Mouse (Mus musculus) layer of hippocampus, postnatal 36 days (tissue): Measurements from ENCODE around the gene Jarid2. TPM values are rescaled to one million over a fixed set of nuclear protein-coding genes. Genes with fewer than 3 reads are reported as not detected.

Experiments
- DNase-seq, 2 experiments: peaks; one replicate each; pipeline ENCODE4 v3.0.0; 2022
- total RNA-seq, 2 experiments: library from RNA; stranded (reverse); gene quantifications; 2 replicates each; pipeline ENCODE4 v1.2.3; 2021

Gene Jarid2
- total RNA-seq, 2 experiments from 2014 or later: 29.8 to 34.0 TPM

- peak; percentile 74 for DNase-seq
These were observed 110.9 kb downstream of the Jarid2 start for GRCm38 (mm10) chr13:44839866-44840835.

GRCm38 (mm10) chr13:44851426-44851825 lies 122.2 kb downstream of the Jarid2 start:
- DNase-seq: no peak

GRCm38 (mm10) chr13:44852024-44852423 lies 122.8 kb downstream of the Jarid2 start:
- DNase-seq: no peak

- no peak for DNase-seq
These were observed 136.3 kb downstream of the Jarid2 start for GRCm38 (mm10) chr13:44865566-44865965.

DNA sequence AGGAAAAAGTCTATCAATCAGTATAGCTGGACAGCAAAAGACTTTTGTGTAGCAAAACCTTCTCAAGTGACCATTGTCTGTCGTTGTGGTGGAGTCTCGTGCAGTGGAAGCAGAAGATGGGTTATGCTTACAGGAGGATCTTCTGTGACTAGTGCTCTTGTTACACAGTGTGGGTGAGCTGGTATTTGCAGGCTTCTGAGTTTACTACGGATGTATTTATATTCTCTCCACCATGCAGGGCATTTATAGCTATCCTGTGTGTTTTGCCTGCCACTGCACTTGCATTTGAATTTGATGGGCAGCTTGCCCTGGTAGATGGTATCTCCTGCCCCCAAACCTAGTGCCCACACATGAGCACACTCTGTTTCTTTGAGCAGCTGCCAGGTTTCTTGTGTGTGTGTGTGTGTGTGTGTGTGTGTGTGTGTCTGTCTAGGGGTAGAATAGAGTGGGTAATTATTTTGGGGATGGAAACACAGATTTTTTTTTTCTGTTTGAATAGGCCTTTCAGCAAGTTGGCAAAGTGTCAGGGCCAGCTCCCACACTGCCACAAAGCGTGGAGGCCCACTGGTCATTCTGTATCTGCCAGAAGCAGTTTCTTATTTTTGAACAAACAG lies 138.9 kb downstream of the Jarid2 start:
- peak; percentile 20 to 38 for DNase-seq

- DNase-seq: peak; percentile 99 to 100
These were observed 140.3 kb downstream of the Jarid2 start for GRCm38 (mm10) chr13:44869418-44870119.

DNA sequence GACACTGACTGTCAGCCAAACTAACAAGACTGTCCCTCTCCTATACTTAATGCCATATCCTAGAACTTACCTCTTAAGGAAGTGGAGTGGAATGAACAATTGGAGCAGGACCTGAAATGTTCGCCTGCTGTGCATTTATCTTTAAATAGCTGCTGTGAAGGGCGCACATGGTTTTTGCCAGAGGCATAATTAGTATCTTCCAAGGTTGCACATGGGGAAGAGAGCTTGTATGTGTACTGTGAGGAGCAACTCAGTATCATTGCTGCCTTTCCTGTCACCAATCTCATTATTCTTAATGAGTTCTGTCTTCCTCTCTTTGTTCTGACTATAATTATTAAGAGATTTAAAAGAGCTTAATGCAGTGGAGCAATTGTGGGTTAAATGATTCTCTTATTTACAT lies 147.5 kb downstream of the Jarid2 start:
- DNase-seq: no peak

- DNase-seq: no peak
These were observed 151.7 kb downstream of the Jarid2 start for GRCm38 (mm10) chr13:44881001-44881400.

- DNase-seq: no peak
These were observed 156.9 kb downstream of the Jarid2 start for GRCm38 (mm10) chr13:44886221-44886620.

- DNase-seq: no peak
These were observed 161.3 kb downstream of the Jarid2 start for GRCm38 (mm10) chr13:44890612-44891011.

GRCm38 (mm10) chr13:44891813-44892730 lies 162.8 kb downstream of the Jarid2 start:
- DNase-seq: no peak

GRCm38 (mm10) chr13:44896211-44896610 lies 166.9 kb downstream of the Jarid2 start:
- DNase-seq: no peak

DNA sequence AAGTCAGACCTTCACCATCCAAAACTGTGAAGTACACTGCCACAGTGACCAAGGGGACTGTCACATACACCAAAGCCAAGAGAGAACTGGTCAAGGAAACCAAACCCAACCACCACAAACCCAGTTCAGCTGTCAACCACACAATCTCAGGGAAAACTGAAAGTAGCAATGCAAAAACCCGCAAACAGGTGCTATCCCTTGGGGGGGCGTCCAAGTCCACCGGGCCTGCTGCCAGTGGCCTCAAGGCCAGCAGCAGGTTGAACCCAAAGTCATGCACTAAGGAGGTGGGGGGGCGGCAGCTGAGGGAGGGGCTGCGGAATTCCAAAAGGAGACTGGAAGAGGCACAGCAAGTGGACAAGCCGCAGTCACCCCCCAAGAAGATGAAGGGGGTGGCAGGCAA lies 173.0 kb downstream of the Jarid2 start:
- no peak for DNase-seq

GRCm38 (mm10) chr13:44903416-44903815 lies 174.1 kb downstream of the Jarid2 start:
- DNase-seq: no peak

- DNase-seq: no peak
These were observed 175.0 kb downstream of the Jarid2 start for GRCm38 (mm10) chr13:44904271-44904670.

- DNase-seq: no peak
These were observed 176.9 kb downstream of the Jarid2 start for GRCm38 (mm10) chr13:44906141-44906540.

- peak; percentile 85 for DNase-seq
These were observed 178.4 kb downstream of the Jarid2 start for GRCm38 (mm10) chr13:44907702-44908101.

GRCm38 (mm10) chr13:44908790-44909189 lies 179.5 kb downstream of the Jarid2 start:
- DNase-seq: no peak

DNA sequence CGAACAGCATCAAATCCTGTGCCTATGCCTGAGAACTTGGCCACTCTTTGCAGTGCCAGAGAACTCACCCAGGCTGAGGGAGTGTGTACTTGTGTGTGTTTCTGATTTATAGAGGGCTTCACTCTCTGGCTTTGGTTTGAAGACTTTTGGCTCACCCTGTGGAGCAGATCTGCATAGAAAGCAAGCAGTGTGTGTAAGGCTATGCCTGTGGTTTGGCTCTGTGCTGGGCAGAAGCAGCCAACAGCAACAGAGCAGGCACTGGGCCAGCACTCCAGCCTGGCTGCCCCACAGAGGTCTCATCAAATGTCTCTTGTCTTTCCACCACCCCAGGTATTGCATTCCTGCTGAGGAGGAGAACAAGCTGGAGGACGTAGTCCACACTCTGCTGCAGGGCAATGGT lies 183.6 kb downstream of the Jarid2 start:
- DNase-seq: no peak

GRCm38 (mm10) chr13:44913560-44913959 lies 184.3 kb downstream of the Jarid2 start:
- DNase-seq: no peak

DNA sequence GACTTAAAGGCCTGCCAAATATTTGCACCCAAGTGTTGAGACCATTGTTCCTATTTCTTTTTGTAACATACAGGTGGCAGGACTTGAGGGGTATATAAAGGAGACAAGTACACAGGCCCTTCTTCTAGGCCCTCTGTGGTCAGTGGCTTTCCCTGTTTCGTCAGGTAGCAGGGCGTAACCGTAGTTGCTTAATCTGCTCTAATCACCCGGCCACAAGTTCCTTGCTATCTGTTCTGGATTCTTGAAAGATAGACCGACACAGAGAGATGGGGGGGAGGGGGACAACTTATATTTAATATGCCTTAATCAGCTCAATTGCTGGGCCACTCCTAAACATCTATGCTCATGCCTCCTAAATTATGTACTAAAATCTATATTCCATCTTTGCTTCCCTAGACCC lies 186.1 kb downstream of the Jarid2 start:
- no peak for DNase-seq

DNA sequence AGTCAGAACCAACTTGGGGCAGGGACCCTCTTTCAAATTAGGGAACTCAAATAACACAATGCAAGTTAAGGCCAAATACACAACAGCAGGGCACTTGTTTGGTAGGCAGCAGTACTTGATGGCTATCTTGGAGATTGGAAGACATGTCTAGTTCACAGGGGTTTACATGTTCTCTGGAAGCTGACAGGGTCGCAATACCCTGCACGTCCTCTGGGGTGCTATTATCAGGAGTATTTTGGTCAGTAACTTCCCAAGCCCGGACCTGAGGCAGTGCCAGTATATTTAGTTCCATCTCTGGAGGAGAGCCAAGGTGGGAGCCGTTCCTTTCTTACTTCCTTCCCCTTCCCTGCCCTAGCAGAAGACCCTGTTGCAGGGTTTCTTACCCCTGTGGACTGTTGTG lies 186.7 kb downstream of the Jarid2 start:
- DNase-seq: no peak
